Mouse (Mus musculus): ENCODE measurements around the gene 2900026A02Rik.
"Not testable (repeated sequence)": the region's sequence is repeated elsewhere in the genome, so short reads cannot be mapped to it uniquely, and the experiment has no call there.

The 2900026A02Rik gene

GRCm38 (mm10) chr5:113119861-113120465 is 101.1 kb downstream of the 2900026A02Rik start:
- DNase-seq: no peak

- no peak for DNase-seq
Measured at GRCm38 (mm10) chr5:113119291-113119690, 101.7 kb downstream of the 2900026A02Rik start.

GRCm38 (mm10) chr5:113118695-113119094 is 102.3 kb downstream of the 2900026A02Rik start:
- peak; percentile 48 for DNase-seq

- no peak for DNase-seq
Measured at GRCm38 (mm10) chr5:113117361-113117760, 103.7 kb downstream of the 2900026A02Rik start.

GRCm38 (mm10) chr5:113115896-113116295 is 105.1 kb downstream of the 2900026A02Rik start:
- no peak for DNase-seq

- no peak for DNase-seq
Measured at GRCm38 (mm10) chr5:113114264-113115225, 106.5 kb downstream of the 2900026A02Rik start.

- no peak for DNase-seq
Measured at GRCm38 (mm10) chr5:113113120-113113519, 107.9 kb downstream of the 2900026A02Rik start.

GRCm38 (mm10) chr5:113111336-113111735 is 109.7 kb downstream of the 2900026A02Rik start:
- DNase-seq: peak; percentile 44

- no peak for DNase-seq
Measured at GRCm38 (mm10) chr5:113110929-113111328, 110.1 kb downstream of the 2900026A02Rik start.

- not testable (repeated sequence) for DNase-seq
Measured at GRCm38 (mm10) chr5:113109651-113110050, 111.4 kb downstream of the 2900026A02Rik start.

GRCm38 (mm10) chr5:113108165-113108764 is 112.8 kb downstream of the 2900026A02Rik start:
- DNase-seq: no peak

- DNase-seq: no peak
Measured at GRCm38 (mm10) chr5:113107709-113108108, 113.3 kb downstream of the 2900026A02Rik start.

GRCm38 (mm10) chr5:113106594-113106993 is 114.4 kb downstream of the 2900026A02Rik start:
- no peak for DNase-seq

GRCm38 (mm10) chr5:113105481-113105880 is 115.6 kb downstream of the 2900026A02Rik start:
- no peak for DNase-seq

- DNase-seq: no peak
Measured at GRCm38 (mm10) chr5:113105035-113105434, 116.0 kb downstream of the 2900026A02Rik start.

- DNase-seq: no peak
Measured at GRCm38 (mm10) chr5:113102455-113102854, 118.6 kb downstream of the 2900026A02Rik start.

- no peak for DNase-seq
Measured at GRCm38 (mm10) chr5:113101457-113101856, 119.6 kb downstream of the 2900026A02Rik start.

GRCm38 (mm10) chr5:113100422-113100821 is 120.6 kb downstream of the 2900026A02Rik start:
- no peak for DNase-seq

GRCm38 (mm10) chr5:113099546-113099945 is 121.5 kb downstream of the 2900026A02Rik start:
- peak; percentile 87 for DNase-seq

GRCm38 (mm10) chr5:113097551-113097950 is 123.5 kb downstream of the 2900026A02Rik start:
- no peak for DNase-seq

- no peak for DNase-seq
Measured at GRCm38 (mm10) chr5:113095456-113095855, 125.6 kb downstream of the 2900026A02Rik start.

GRCm38 (mm10) chr5:113092406-113092805 is 128.6 kb downstream of the 2900026A02Rik start:
- no peak for DNase-seq

- peak; percentile 73 for DNase-seq
Measured at GRCm38 (mm10) chr5:113091162-113091561, 129.9 kb downstream of the 2900026A02Rik start.

All from embryo, embryonic 11 days (tissue).